ENCODE assay signal across 14 mouse cellular contexts in genomic region chr15:8733669-8734362, GRCm38 (mm10). TPM values are rescaled to one million over a fixed set of nuclear protein-coding genes. Genes with fewer than 3 reads are reported as not detected.
DNase-seq lines count a peak whose midpoint lies in the region; ATAC-seq lines count a peak whose summit lies in the region.
"Had no signal": no experiment of that assay in that cellular context is flagged by ENCODE, and none has a peak within 500 bp of the region (broad histone marks: within the 10 kb centered on the region; RNA-seq: fewer than 3 reads in every experiment).

No protein-coding gene starts in this region.

- H3K4me1 ChIP-seq in kidney, embryonic 16.5 days (ENCODE audit: insufficient read depth, low read length): 0 out of 2 replicates have a peak, but pooled peaks cover 4% of the 10 kb centered on the region
- peaks cover 17% of the 10 kb centered on the region for H3K4me1 ChIP-seq in forebrain, embryonic 10.5 days
- H3K4me1 ChIP-seq: limb, embryonic 15.5 days had no signal

- no peaks in the 10 kb centered on the region for H3K9me3 ChIP-seq in kidney, embryonic 16.5 days (ENCODE audit: low read length)
- 0 out of 2 replicates have a peak, but pooled peaks cover 4% of the 10 kb centered on the region for H3K9me3 ChIP-seq in forebrain, embryonic 10.5 days
- H3K9me3 ChIP-seq: limb, embryonic 15.5 days had no signal

- peak; percentile 65; the same call in 1 of the 2 replicates for ATAC-seq in kidney, embryonic 16.5 days (ENCODE audit: low FRiP score, low TSS enrichment)
- ATAC-seq in megakaryocyte progenitor cell, adult 5-6 weeks (replicated peaks; ENCODE audit: poor library complexity): peak; percentile 65
- ATAC-seq: CD4-positive, CD25-positive, alpha-beta regulatory T cell, adult 4 months had no signal

- H3K27ac ChIP-seq in kidney, embryonic 16.5 days (ENCODE audit: low read length): peak overlapping the region; percentile 73
- H3K27ac ChIP-seq in forebrain, embryonic 10.5 days: peak overlapping the region; percentile 72
- H3K27ac ChIP-seq: heart, adult 2 months; limb, embryonic 15.5 days had no signal

- no peak overlapping the region; the same call in 1 of the 2 replicates for H3K9ac ChIP-seq in kidney, embryonic 16.5 days (replicated peaks; ENCODE audit: low read length)
- H3K9ac ChIP-seq: limb, embryonic 15.5 days had no signal

- no peak for DNase-seq in kidney, adult 8-10 months
- peak; percentile 33 for DNase-seq in ZHBTc4 (ENCODE audit: low read depth, low spot score)
- peak; percentile 33 for DNase-seq in forebrain, embryonic 10.5 days (ENCODE audit: extremely low spot score, low spot score)
- DNase-seq in layer of hippocampus, adult 9-11 months: no peak
- DNase-seq in frontal cortex, postnatal 36 days (ENCODE audit: low spot score in 2 of 2): no peak
- DNase-seq in thymus, adult 18-20 months: no peak
- DNase-seq: cerebellum, postnatal 14 days; heart, adult 2 months; lung, postnatal 36 days; thymus, postnatal 36 days had no signal

- no peak overlapping the region for H3K4me3 ChIP-seq in kidney, embryonic 16.5 days (ENCODE audit: low read length)
- H3K4me3 ChIP-seq in forebrain, embryonic 10.5 days: no peak overlapping the region
- H3K4me3 ChIP-seq: heart, adult 2 months; limb, embryonic 15.5 days had no signal

- H3K36me3 ChIP-seq in kidney, embryonic 16.5 days (ENCODE audit: insufficient read depth, low read length): no peaks in the 10 kb centered on the region
- H3K36me3 ChIP-seq in forebrain, embryonic 10.5 days (replicated peaks): no peaks in the 10 kb centered on the region
- H3K36me3 ChIP-seq: limb, embryonic 15.5 days had no signal

- H3K4me2 ChIP-seq in kidney, embryonic 16.5 days (replicated peaks; ENCODE audit: low read depth, low read length): peak overlapping the region; percentile 9; the same call in 1 of the 2 replicates
- H3K4me2 ChIP-seq: limb, embryonic 15.5 days had no signal

- H3K27me3 ChIP-seq in kidney, embryonic 16.5 days (ENCODE audit: insufficient read depth, low read length): no peaks in the 10 kb centered on the region
- no peaks in the 10 kb centered on the region for H3K27me3 ChIP-seq in forebrain, embryonic 10.5 days (ENCODE audit: poor library complexity, severe bottlenecking)
- H3K27me3 ChIP-seq: limb, embryonic 15.5 days had no signal

- WGBS in kidney, embryonic 16.5 days: 20% methylated on average over 7 of the region's 7 CpGs
- WGBS in forebrain, embryonic 10.5 days: 24% methylated on average over 7 of the region's 7 CpGs

RNA-seq across cellular contexts. Expression of gene Slc1a3, which starts 23.3 kb away (rescaled TPM):
- polyA plus RNA-seq in kidney, embryonic 16.5 days (2015; fragmentation: Nextera tagmentation; extraction: Ambion mirVana): 14.6 and 18.0 TPM in 2 replicates
- 27.0 and 29.0 TPM in 2 replicates for polyA plus RNA-seq in forebrain, embryonic 10.5 days (2016; fragmentation: Nextera tagmentation; extraction: Ambion mirVana)
- total RNA-seq in megakaryocyte progenitor cell, adult 5-6 weeks (2015): 0.67 TPM in 1 of 2 replicates, not detected in the other
- total RNA-seq in megakaryocyte progenitor cell, adult 5-6 weeks (2017): 0.08 TPM in 1 of 2 replicates, not detected in the other

Comparison
In these comparisons a context has a peak if more than half of its experiments do, and no peak if none do; other contexts are left out.
1. DNase-seq: peak in ZHBTc4 (single experiment) and forebrain, embryonic 10.5 days (single experiment); none in kidney, adult 8-10 months (0 of 2), layer of hippocampus, adult 9-11 months (single experiment), frontal cortex, postnatal 36 days (0 of 2) and thymus, adult 18-20 months (0 of 2).